Mouse (Mus musculus): ENCODE measurements around the gene Cldn20.

- TF ChIP-seq CTCF (IDR thresholded peaks at IDR 0.05; ENCODE audit: borderline replicate concordance, insufficient read depth, low read length) (peak; percentile 40; the same call in 1 of the 2 replicates), POLR2A (IDR thresholded peaks at IDR 0.05; ENCODE audit: low read depth, low read length) (no peak)
Observed at GRCm38 (mm10) chr17:3570876-3571275, 38.5 kb downstream of the Cldn20 start.
